Mouse (Mus musculus): ENCODE data around the gene Trim8. TPM values are rescaled to one million over a fixed set of nuclear protein-coding genes. Genes with fewer than 3 reads are reported as not detected.

The Trim8 gene
- total RNA-seq (2023): 54.3 TPM

DNA sequence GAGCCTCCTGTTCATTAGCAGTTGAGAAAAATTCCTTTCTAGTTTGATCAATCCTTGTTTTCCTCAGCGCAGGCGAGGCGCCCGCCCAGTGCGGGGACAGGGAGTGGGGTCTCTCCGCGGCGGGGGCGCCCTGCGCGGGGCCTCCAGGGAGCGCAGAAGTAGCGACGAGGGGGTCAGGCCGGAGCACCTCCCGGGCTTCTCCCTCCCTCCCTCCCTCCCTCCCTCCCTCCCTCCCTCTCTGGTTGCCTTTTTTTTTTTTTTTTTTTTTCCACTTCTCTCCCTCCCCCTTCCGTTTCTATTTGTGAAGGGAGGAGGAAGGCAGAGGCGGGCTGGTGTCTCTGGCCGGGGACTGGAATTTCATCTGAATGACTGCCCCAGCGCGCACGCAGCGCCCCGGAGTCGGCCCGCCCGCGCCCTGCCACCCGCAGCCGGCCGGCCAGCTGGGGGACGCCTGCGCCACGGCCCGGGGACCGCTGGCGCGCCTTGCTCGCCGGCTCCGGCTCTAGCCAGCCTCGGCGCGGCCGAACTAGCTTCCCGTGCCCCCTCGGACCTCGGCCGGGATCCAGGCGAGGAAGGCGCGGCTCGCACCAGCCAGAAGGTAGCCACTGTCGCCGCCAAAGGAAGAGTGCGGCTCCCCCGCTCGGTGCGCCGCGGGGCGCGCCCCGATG lies at the start of gene Trim8:
Trim8 (plus strand) TSS at position 302 of the 668 bp plus-strand sequence.

Other genes with a start within 250 kb of the Trim8 start
- gene Nfkb2, start 197.4 kb upstream of the Trim8 start, total RNA-seq (2023): 63.7 TPM
- gene Psd, start 174.5 kb upstream of the Trim8 start, total RNA-seq (2023): 1.8 TPM
- gene Fbxl15, start 173.5 kb upstream of the Trim8 start, total RNA-seq (2023): 3.6 TPM
- 38.3 TPM for gene Cuedc2, start 163.0 kb upstream of the Trim8 start, total RNA-seq (2023)
- 1.9 TPM for gene Mfsd13a, start 160.6 kb upstream of the Trim8 start, total RNA-seq (2023)
- not detected for gene 2310034G01Rik, start 151.4 kb upstream of the Trim8 start, total RNA-seq (2023)
- 88.7 TPM for gene Actr1a, start 106.0 kb upstream of the Trim8 start, total RNA-seq (2023)
- 35.1 TPM for gene Sufu, start 104.8 kb upstream of the Trim8 start, total RNA-seq (2023)
- gene Arl3, start 71.5 kb downstream of the Trim8 start, total RNA-seq (2023): 18.2 TPM
- 12.9 TPM for gene Sfxn2, start 71.7 kb downstream of the Trim8 start, total RNA-seq (2023)
- gene Wbp1l, start 97.4 kb downstream of the Trim8 start, total RNA-seq (2023): 63.6 TPM
- gene Cyp17a1, start 171.5 kb downstream of the Trim8 start, total RNA-seq (2023): not detected
- gene Borcs7, start 188.2 kb downstream of the Trim8 start, total RNA-seq (2023): 4.1 TPM
- 30.0 TPM for gene As3mt, start 205.8 kb downstream of the Trim8 start, total RNA-seq (2023)

Data from CD8-positive naive resting alpha-beta T cell, adult 57 days (primary cell).